Mouse (Mus musculus) stomach, embryonic 14.5 days (tissue): ENCODE measurements around the gene Rd3. TPM values are rescaled to one million over a fixed set of nuclear protein-coding genes. Genes with fewer than 3 reads are reported as not detected.

Experiments
- ATAC-seq: fragments of 200-750 bp; cut with Nextera tagmentation; 2 replicates; pipeline ENCODE4 v1.8.0; 2017; ENCODE audit warnings: low read depth, moderate TSS enrichment; ENCODE audit not compliant: insufficient number of reproducible peaks, insufficient read depth, low FRiP score
- H3K27ac ChIP-seq: fragments of 300-500 bp; sonication (generic); 2 replicates; pipeline ENCODE4 v1.5.1; 2014; ENCODE audit warnings: mild to moderate bottlenecking, low read length, moderate library complexity, mixed read lengths
- H3K27me3 ChIP-seq: fragments of 300-500 bp; sonication (generic); 2 replicates; pipeline ENCODE4 v1.6.1; 2014; ENCODE audit warnings: low read length, control low read depth, mixed read lengths; ENCODE audit not compliant: control insufficient read depth, insufficient read depth
- H3K36me3 ChIP-seq: fragments of 300-500 bp; sonication (generic); 2 replicates; pipeline ENCODE4 v1.6.1; 2014; ENCODE audit warnings: mild to moderate bottlenecking, control low read depth, low read length, moderate library complexity, mixed read lengths; ENCODE audit not compliant: control insufficient read depth, insufficient read depth
- H3K4me1 ChIP-seq: fragments of 300-500 bp; sonication (generic); 2 replicates; pipeline ENCODE4 v1.6.1; 2014; ENCODE audit warnings: low read length, control low read depth, mixed read lengths; ENCODE audit not compliant: control insufficient read depth, insufficient read depth
- H3K4me2 ChIP-seq: fragments of 300-500 bp; sonication (generic); replicated peaks from 2 replicates; pipeline ENCODE4 v1.6.1; 2014; ENCODE audit warnings: low read depth, low read length, control low read depth
- H3K4me3 ChIP-seq: fragments of 300-500 bp; sonication (generic); 2 replicates; pipeline ENCODE4 v1.5.1; 2014; ENCODE audit warnings: low read depth, low read length, control low read depth
- H3K9ac ChIP-seq: fragments of 300-500 bp; sonication (generic); replicated peaks from 2 replicates; pipeline ENCODE4 v1.6.1; 2014; ENCODE audit warnings: low read depth, mild to moderate bottlenecking, control low read depth, low read length, moderate library complexity, mixed read lengths
- H3K9me3 ChIP-seq: fragments of 300-500 bp; sonication (generic); 2 replicates; pipeline ENCODE4 v1.6.1; 2016; ENCODE audit warnings: low read depth, low read length, control low read depth; ENCODE audit not compliant: control insufficient read depth
- WGBS: fragments of 180-500 bp; shearing (Covaris S2); extraction: QIAGEN DNeasy Blood & Tissue Kit; methylation state at CpG from one replicate; pipeline ENCODE4 v1.1.7; 2014; 5-methylcytosine and 5-hydroxymethylcytosine counted together
- polyA plus RNA-seq: library from polyadenylated mRNA; unstranded; fragments of >200 nt; fragmentation: Nextera tagmentation; extraction: Ambion mirVana; gene quantifications from 2 replicates; pipeline ENCODE4 v1.2.1, GENCODE M21; 2014

Rd3 gene
- polyA plus RNA-seq, 1 experiment from 2014 or later, result 0.41 TPM

DNA sequence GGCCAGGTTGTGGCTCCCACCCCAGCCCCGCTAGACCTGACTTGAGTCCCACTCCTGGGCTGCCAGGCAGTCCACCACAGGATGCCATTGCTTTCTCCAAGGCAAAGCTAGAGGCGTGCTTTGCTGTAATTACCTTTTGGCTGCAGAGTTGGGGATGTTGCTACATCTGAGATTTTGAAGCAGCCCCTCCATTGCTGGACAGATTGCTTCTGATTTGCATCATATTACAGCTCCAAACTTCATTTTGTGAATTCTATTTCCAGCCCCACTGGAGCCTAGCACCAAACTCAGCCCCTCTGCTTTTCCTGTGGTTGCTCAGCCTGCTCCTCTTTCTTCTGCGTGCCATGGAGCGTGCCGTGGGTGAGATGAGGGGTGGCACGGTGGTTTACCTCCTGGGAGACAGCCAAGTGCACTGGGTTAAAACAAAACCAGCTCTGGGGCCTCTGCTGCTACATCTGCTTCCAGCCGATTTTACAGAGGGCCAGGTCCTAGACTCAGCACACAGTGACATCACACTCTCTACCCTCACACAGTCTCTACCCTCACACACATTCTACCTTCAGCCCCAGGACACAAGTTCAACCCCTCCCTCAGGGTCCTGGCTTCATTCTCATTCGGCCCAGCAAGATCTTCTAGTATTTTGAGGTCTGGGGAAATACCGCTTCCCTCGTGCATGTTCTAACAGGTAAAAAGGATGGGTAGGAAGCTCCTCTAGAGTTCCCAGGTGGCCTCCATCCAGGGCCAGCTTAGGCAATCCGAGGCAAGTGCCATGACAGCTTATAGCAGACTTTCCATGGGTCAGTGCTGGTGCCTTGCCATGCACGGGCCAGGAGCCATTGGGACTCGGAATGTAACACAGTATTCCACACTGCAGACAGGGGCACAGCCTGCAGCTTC is 2.4 kb upstream of the Rd3 start:
- H3K27me3 ChIP-seq, result no peaks in the 10 kb centered on the region
- no peaks in the 10 kb centered on the region for H3K36me3 ChIP-seq
- no peak overlapping the region for H3K4me2 ChIP-seq
- WGBS, result 68% methylated on average over 13 of the region's 13 CpGs
- no peak for ATAC-seq
- H3K27ac ChIP-seq, result no peak overlapping the region
- H3K4me3 ChIP-seq, result no peak overlapping the region
- no peaks in the 10 kb centered on the region for H3K9me3 ChIP-seq
- H3K9ac ChIP-seq, result no peak overlapping the region
- peaks cover 8% of the 10 kb centered on the region; the same call in 1 of the 2 replicates for H3K4me1 ChIP-seq

DNA sequence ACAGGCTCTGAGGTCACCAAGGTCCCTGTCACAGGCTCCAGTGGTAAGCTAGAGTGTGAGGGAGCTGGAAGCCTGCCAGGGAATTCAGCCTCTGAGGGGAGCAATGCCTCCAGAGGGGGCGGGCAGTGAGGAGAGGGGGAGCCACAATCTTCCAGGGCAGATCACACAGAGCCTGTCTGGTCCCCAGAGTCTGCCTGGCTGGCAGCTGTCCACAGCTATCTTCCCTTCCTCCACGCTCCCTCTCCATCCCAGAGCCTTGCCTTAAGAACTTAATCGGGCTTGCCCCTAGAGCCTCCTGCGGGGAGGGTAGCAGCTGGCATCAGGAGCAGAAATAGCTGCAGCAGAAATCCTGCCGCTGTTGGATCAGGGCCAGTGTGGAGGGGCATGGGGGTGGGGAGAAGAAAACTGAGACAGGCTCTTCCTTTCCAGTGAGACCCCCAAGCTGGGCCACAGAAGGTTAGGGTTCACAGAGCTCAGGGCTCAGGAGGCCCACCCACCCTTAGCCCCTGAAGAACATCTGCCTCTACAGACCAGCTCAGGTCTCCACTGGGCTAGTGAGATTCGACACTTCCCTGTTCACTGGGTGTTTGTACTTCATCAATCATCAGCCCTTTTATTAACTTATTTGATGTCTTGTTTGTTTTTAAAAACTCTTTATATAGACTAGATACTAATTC is 4.4 kb downstream of the Rd3 start:
- Histone ChIP-seq H3K4me1 (peaks cover 13% of the 10 kb centered on the region; the same call in 1 of the 2 replicates), H3K27me3 (no peaks in the 10 kb centered on the region), H3K27ac (peak overlapping the region; percentile 55; the same call in 1 of the 2 replicates), H3K9me3 (no peaks in the 10 kb centered on the region), H3K9ac (no peak overlapping the region), H3K36me3 (no peaks in the 10 kb centered on the region), H3K4me3 (no peak overlapping the region), H3K4me2 (no peak overlapping the region)
- peak; percentile 75; the same call in 1 of the 2 replicates for ATAC-seq
- WGBS, result 21% methylated on average over 6 of the region's 6 CpGs

DNA sequence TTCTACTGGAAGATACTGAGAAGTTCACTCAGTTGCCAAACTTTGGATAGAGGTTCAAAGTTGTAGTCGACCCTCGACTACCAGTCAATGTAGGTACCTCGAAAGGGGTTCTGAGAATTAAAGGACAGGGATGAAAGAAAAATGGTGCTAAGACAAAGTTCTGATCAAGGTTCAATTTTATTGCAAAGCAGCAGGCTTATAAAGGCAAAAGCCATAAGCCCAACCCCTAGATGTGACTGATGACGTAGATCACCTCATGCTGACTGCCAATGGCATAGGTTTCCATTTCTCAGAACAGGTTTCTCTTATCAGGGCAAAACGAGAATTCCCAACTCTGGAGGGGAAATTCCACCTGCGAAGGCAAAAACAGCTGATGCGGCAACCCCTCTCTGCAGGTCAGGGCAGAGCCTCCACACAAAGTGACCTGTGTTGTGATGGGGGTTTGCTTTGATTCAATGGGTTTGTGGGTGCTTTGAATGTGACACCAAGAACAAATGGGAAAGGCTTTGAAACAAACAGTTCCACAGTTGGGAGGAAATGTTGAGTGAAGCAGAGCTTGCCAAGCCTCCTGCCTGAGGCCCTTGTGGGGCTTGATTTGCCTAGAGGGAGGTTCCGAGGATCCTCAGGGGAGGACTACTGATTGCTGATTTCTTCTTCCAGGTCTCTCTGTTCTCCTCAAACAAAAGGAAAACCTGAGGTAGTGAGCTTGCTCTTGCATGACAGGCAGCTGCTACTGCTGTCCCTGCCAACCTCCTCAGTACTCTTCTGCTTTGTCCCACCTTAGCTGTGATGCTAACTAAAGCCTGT is 9.7 kb downstream of the Rd3 start:
- 71% methylated on average over 8 of the region's 8 CpGs for WGBS
- H3K27ac ChIP-seq, result no peak overlapping the region
- H3K27me3 ChIP-seq, result no peaks in the 10 kb centered on the region
- no peaks in the 10 kb centered on the region for H3K9me3 ChIP-seq
- no peak overlapping the region for H3K9ac ChIP-seq
- H3K4me1 ChIP-seq, result no peaks in the 10 kb centered on the region
- no peak overlapping the region for H3K4me3 ChIP-seq
- H3K36me3 ChIP-seq, result no peaks in the 10 kb centered on the region
- H3K4me2 ChIP-seq, result no peak overlapping the region
- ATAC-seq, result no peak

DNA sequence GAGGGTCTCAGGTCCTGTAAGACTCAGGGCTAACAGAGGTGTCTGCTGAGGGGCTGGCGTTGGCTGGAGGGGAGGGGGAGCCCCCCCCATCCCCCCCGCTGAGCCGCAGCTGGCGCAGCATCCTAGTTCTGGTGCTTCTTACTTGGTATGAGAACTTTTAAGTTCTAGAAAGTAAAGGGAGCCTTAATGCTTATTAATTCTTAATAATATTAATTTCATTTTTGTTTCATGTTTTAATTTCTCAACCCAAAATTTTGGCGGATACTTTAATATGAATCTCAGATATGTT is 10.3 kb downstream of the Rd3 start:
- H3K36me3 ChIP-seq, result no peaks in the 10 kb centered on the region
- no peaks in the 10 kb centered on the region for H3K4me1 ChIP-seq
- H3K4me2 ChIP-seq, result no peak overlapping the region
- no peaks in the 10 kb centered on the region for H3K9me3 ChIP-seq
- no peak overlapping the region for H3K27ac ChIP-seq
- H3K4me3 ChIP-seq, result no peak overlapping the region
- no peak for ATAC-seq
- WGBS, result 41% methylated on average over 5 of the region's 5 CpGs
- H3K9ac ChIP-seq, result no peak overlapping the region
- H3K27me3 ChIP-seq, result no peaks in the 10 kb centered on the region

DNA sequence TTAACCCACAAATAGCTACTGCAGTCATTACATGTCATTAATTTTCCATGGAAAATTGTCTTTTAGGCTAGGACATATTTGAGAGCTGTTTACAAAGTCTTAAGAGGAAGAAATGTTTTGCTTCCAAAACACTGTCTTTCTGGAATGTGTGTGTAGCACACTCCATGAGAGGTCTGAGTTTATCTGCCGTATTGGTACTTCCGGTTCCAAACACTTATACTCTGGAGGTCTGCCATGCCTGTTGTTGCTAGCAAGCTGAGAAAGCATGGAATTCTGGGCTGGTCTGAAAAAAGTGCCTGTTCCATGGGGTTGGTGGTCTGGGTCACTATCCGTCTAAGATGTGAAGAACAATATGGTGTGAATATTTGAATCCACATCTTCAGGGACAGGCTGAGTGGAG is 11.5 kb downstream of the Rd3 start:
- H3K27ac ChIP-seq, result no peak overlapping the region
- no peaks in the 10 kb centered on the region for H3K36me3 ChIP-seq
- ATAC-seq, result no peak
- WGBS, result 85% methylated on average over 3 of the region's 3 CpGs
- H3K4me2 ChIP-seq, result no peak overlapping the region
- H3K4me3 ChIP-seq, result no peak overlapping the region
- no peaks in the 10 kb centered on the region for H3K9me3 ChIP-seq
- H3K27me3 ChIP-seq, result no peaks in the 10 kb centered on the region
- no peak overlapping the region for H3K9ac ChIP-seq
- no peaks in the 10 kb centered on the region for H3K4me1 ChIP-seq

DNA sequence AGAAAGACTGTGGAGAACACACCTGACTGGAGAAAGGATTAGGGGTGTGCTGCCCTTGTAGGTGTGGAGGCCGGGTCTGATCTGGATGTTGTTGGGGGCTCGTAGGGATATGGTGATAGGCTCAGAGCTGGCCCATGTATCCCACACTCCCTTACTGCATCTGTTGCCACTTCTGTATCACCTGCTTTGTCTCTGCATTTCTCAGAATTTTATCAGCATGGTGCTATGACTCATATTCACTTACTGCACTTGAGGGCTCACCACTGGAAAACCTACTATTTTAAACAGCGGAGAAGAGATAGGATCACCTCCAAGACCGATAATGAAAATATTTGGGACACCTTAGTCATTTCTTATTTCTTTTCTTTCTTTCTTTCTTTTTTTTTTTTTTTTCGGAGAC is 11.9 kb downstream of the Rd3 start:
- no peaks in the 10 kb centered on the region for H3K27me3 ChIP-seq
- no peaks in the 10 kb centered on the region for H3K9me3 ChIP-seq
- no peaks in the 10 kb centered on the region for H3K36me3 ChIP-seq
- ATAC-seq, result no peak
- WGBS, result 89% methylated on average over 5 of the region's 5 CpGs
- H3K4me3 ChIP-seq, result 0 out of 2 replicates have a peak overlapping the region, but pooled peaks have one; percentile 61
- H3K9ac ChIP-seq, result no peak overlapping the region
- H3K4me1 ChIP-seq, result no peaks in the 10 kb centered on the region
- H3K27ac ChIP-seq, result no peak overlapping the region
- H3K4me2 ChIP-seq, result peak overlapping the region; percentile 61

DNA sequence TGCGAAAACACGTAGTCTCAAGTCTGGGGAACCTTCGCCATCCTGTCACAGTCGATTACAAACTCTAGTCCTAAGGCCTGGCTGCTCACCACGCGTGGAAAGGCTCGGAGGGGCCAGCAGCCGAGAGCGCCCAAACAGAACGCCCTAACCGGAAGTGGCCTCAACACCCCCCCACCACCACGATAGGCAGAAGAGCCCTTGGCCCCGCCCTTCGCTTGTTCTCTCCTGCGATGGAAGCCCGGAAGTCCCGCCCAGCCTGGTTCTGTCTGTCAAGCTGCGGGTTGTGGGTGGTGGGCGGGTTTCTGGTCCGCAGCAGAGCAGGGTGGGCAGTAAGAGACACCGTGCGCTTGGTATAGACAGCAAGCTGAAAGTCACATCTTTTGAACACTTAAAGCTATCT is 12.8 kb downstream of the Rd3 start:
- Histone ChIP-seq H3K27me3 (no peaks in the 10 kb centered on the region), H3K9me3 (no peaks in the 10 kb centered on the region), H3K4me3 (peak overlapping the region; percentile 61), H3K4me2 (peak overlapping the region; percentile 61), H3K4me1 (no peaks in the 10 kb centered on the region), H3K36me3 (no peaks in the 10 kb centered on the region), H3K9ac (peak overlapping the region; percentile 60), H3K27ac (peak overlapping the region; percentile 87; the same call in 1 of the 2 replicates)
- WGBS, result 1% methylated on average over 22 of the region's 22 CpGs
- ATAC-seq, result peak; percentile 95

DNA sequence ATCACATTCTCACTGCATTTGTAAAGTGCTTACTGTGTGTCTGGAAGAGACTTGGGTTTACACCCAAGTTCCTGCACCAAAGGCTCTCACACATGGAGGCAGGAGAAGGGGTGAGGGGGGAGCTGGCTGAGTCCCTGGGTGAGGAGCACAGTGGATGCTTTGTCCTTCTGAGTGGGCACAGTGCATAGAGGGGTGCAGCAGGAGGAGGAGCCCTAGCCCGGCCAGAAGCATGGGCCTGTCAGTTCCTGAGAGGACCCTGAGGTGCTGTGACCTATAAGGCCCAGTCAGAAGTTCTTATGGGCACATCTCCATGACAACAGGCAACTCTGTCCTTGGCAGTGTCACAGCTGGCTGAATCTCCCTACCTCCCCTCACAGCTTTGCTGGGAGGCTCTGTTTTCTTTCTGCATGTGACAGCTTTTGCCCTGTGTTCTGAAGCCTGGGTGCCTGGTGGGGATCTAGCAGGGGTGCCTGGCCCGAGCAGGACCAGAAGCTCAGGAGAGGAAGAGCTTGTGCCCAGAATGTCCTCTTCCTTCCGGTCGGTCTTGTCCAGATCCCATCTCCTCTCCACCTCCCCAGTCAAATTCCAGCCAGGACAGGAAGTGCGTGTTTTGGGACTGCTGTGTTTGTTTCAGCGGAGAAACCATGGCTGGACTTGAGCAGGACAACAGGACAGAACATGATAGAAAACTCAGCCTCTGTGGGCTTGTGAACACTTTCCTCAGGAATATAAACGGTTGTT is 15.0 kb downstream of the Rd3 start:
- Histone ChIP-seq H3K4me1 (no peaks in the 10 kb centered on the region), H3K9me3 (no peaks in the 10 kb centered on the region), H3K4me3 (no peak overlapping the region), H3K4me2 (no peak overlapping the region), H3K9ac (no peak overlapping the region), H3K27me3 (no peaks in the 10 kb centered on the region), H3K36me3 (peaks cover 1% of the 10 kb centered on the region; the same call in 1 of the 2 replicates), H3K27ac (peak overlapping the region; percentile 33; the same call in 1 of the 2 replicates)
- no peak for ATAC-seq
- 57% methylated on average over 7 of the region's 7 CpGs for WGBS
